Mouse (Mus musculus) layer of hippocampus, adult 2 months (tissue): ENCODE data around the gene Islr. TPM values are rescaled to one million over a fixed set of nuclear protein-coding genes. Genes with fewer than 3 reads are reported as not detected.

Experiments used
- DNase-seq, 2 experiments: peaks; one replicate each; pipeline ENCODE4 v3.0.0; 2022; ENCODE audit warnings: low spot score in 2 of 2
- H3K27ac ChIP-seq: fragments of 200-600 bp; 2 replicates; pipeline ENCODE4 v1.8.1; 2022
- H3K4me3 ChIP-seq: fragments of 200-600 bp; 2 replicates; pipeline ENCODE4 v1.8.1; 2022; ENCODE audit warnings: mild to moderate bottlenecking
- CTCF ChIP-seq: fragments of 200-600 bp; conservative IDR thresholded peaks from 2 replicates; pipeline ENCODE4 v1.8.1; 2022; ENCODE audit warnings: antibody characterized with exemption, mild to moderate bottlenecking, moderate library complexity
- total RNA-seq, 2 experiments: library from RNA; stranded (reverse); gene quantifications; 2 replicates each; pipeline ENCODE4 v1.2.3; 2021

The Islr gene
- total RNA-seq, 2 experiments from 2014 or later, result 12.8 to 14.2 TPM

GRCm38 (mm10) chr9:58198801-58199371 is 5.2 kb downstream of the Islr start:
- DNase-seq, result peak; percentile 24 to 40
- peak overlapping the region; percentile 65 for H3K4me3 ChIP-seq
- TF ChIP-seq CTCF, result peak; percentile 31; the same call in 1 of the 2 replicates
- H3K27ac ChIP-seq, result peak overlapping the region; percentile 95

- peak; percentile 72 for TF ChIP-seq CTCF
- peak; percentile 31 to 63 for DNase-seq
- H3K27ac ChIP-seq, result peak overlapping the region; percentile 95
- H3K4me3 ChIP-seq, result peak overlapping the region; percentile 65
These were observed 6.1 kb downstream of the Islr start for GRCm38 (mm10) chr9:58197781-58198701.

- no peak for TF ChIP-seq CTCF
- peak overlapping the region; percentile 95 for H3K27ac ChIP-seq
- H3K4me3 ChIP-seq, result peak overlapping the region; percentile 65
These were observed 7.2 kb downstream of the Islr start for GRCm38 (mm10) chr9:58196610-58197567.

GRCm38 (mm10) chr9:58196141-58196540 is 8.0 kb downstream of the Islr start:
- H3K27ac ChIP-seq, result peak overlapping the region; percentile 95
- no peak for TF ChIP-seq CTCF
- no peak for DNase-seq
- H3K4me3 ChIP-seq, result peak overlapping the region; percentile 65

More at GRCm38 (mm10) chr9:58196610-58197567, 7.2 kb downstream of the Islr start:
- no peak for DNase-seq

- no peak for TF ChIP-seq CTCF
- DNase-seq, result no peak
- H3K4me3 ChIP-seq, result peak overlapping the region; percentile 65
- peak overlapping the region; percentile 95 for H3K27ac ChIP-seq
These were observed 8.4 kb downstream of the Islr start for GRCm38 (mm10) chr9:58195671-58196070.

- H3K27ac ChIP-seq, result no peak overlapping the region
- no peak for TF ChIP-seq CTCF
- no peak for DNase-seq
- H3K4me3 ChIP-seq, result no peak overlapping the region
These were observed 9.9 kb downstream of the Islr start for GRCm38 (mm10) chr9:58194222-58194621.

- DNase-seq, result no peak
- no peak for TF ChIP-seq CTCF
- Histone ChIP-seq H3K4me3 (no peak overlapping the region), H3K27ac (peak overlapping the region; percentile 36; the same call in 1 of the 2 replicates)
These were observed 19.6 kb downstream of the Islr start for GRCm38 (mm10) chr9:58184456-58184855.

- no peak overlapping the region for H3K4me3 ChIP-seq
- TF ChIP-seq CTCF, result no peak
- DNase-seq, result no peak
- H3K27ac ChIP-seq, result no peak overlapping the region
These were observed 24.7 kb downstream of the Islr start for GRCm38 (mm10) chr9:58179390-58179789.

GRCm38 (mm10) chr9:58177165-58177564 is 26.9 kb downstream of the Islr start:
- H3K4me3 ChIP-seq, result no peak overlapping the region
- peak overlapping the region; percentile 97 for H3K27ac ChIP-seq
- no peak for TF ChIP-seq CTCF
- DNase-seq, result no peak

- peak; percentile 59 to 79 for DNase-seq
- no peak for TF ChIP-seq CTCF
- no peak overlapping the region for H3K4me3 ChIP-seq
- H3K27ac ChIP-seq, result peak overlapping the region; percentile 97
These were observed 28.2 kb downstream of the Islr start for GRCm38 (mm10) chr9:58175745-58176487.

GRCm38 (mm10) chr9:58174818-58175251 is 29.3 kb downstream of the Islr start:
- DNase-seq, result peak in 1 of 2 experiments; percentile 59
- no peak for TF ChIP-seq CTCF
- no peak overlapping the region for H3K4me3 ChIP-seq
- peak overlapping the region; percentile 97 for H3K27ac ChIP-seq

- no peak overlapping the region for H3K4me3 ChIP-seq
- TF ChIP-seq CTCF, result no peak
- DNase-seq, result no peak
- H3K27ac ChIP-seq, result peak overlapping the region; percentile 97; the same call in 1 of the 2 replicates
These were observed 31.2 kb downstream of the Islr start for GRCm38 (mm10) chr9:58172863-58173262.
